Mouse (Mus musculus) limb, embryonic 15.5 days (tissue): Measurements from ENCODE around the gene Tssc4. TPM values are rescaled to one million over a fixed set of nuclear protein-coding genes. Genes with fewer than 3 reads are reported as not detected.
A peak's percentile ranks its signal among the peaks of the same experiment; 100 is the strongest.

Experiments
- ATAC-seq: fragments of 200-750 bp; cut with Nextera tagmentation; 2 replicates; pipeline ENCODE4 v1.8.0; 2017; ENCODE audit warnings: low read depth, moderate TSS enrichment; ENCODE audit not compliant: insufficient number of reproducible peaks, low FRiP score, low TSS enrichment
- H3K27ac ChIP-seq: fragments of 300-500 bp; sonication (generic); 2 replicates; pipeline ENCODE4 v1.5.1; 2015; ENCODE audit warnings: moderate library complexity, mild to moderate bottlenecking, inconsistent platforms
- H3K27me3 ChIP-seq: fragments of 300-500 bp; sonication (generic); 2 replicates; pipeline ENCODE4 v1.6.1; 2015; ENCODE audit warnings: inconsistent platforms
- H3K36me3 ChIP-seq: fragments of 300-500 bp; sonication (generic); 2 replicates; pipeline ENCODE4 v1.6.1; 2015; ENCODE audit warnings: inconsistent platforms
- H3K4me1 ChIP-seq: fragments of 300-500 bp; sonication (generic); 2 replicates; pipeline ENCODE4 v1.6.1; 2015; ENCODE audit warnings: inconsistent platforms
- H3K4me2 ChIP-seq: fragments of 300-500 bp; sonication (generic); 2 replicates; pipeline ENCODE4 v1.6.1; 2015; ENCODE audit warnings: mild to moderate bottlenecking, inconsistent platforms
- H3K4me3 ChIP-seq: fragments of 300-500 bp; sonication (generic); 2 replicates; pipeline ENCODE4 v1.5.1; 2015; ENCODE audit warnings: mild to moderate bottlenecking, inconsistent platforms
- H3K9ac ChIP-seq: fragments of 300-500 bp; sonication (generic); 2 replicates; pipeline ENCODE4 v1.6.1; 2015; ENCODE audit warnings: inconsistent platforms
- H3K9me3 ChIP-seq: fragments of 300-500 bp; sonication (generic); 2 replicates; pipeline ENCODE4 v1.6.1; 2016; ENCODE audit warnings: inconsistent platforms
- WGBS: fragments of 180-500 bp; shearing (Covaris S2); methylation state at CpG from one replicate; pipeline ENCODE4 v1.1.7; 2015; 5-methylcytosine and 5-hydroxymethylcytosine counted together
- polyA plus RNA-seq: library from polyadenylated mRNA; unstranded; fragments of >200 nt; fragmentation: Nextera tagmentation; extraction: Ambion mirVana; gene quantifications from 2 replicates; pipeline ENCODE4 v1.2.1, GENCODE M21; 2015

Tssc4 gene
- polyA plus RNA-seq, 1 experiment from 2014 or later: 97.1 TPM

- H3K36me3 ChIP-seq: peaks cover 42% of the 10 kb centered on the region
- ATAC-seq: no peak
- no peaks in the 10 kb centered on the region for H3K27me3 ChIP-seq
- no peak overlapping the region for H3K4me3 ChIP-seq
- WGBS: 80% methylated on average over 9 of the region's 9 CpGs
- peak overlapping the region; percentile 82 for H3K27ac ChIP-seq
- H3K4me2 ChIP-seq: peak overlapping the region; percentile 20; the same call in 1 of the 2 replicates
- H3K9ac ChIP-seq: no peak overlapping the region
- no peaks in the 10 kb centered on the region for H3K9me3 ChIP-seq
- H3K4me1 ChIP-seq: peaks cover 81% of the 10 kb centered on the region
These were observed 11.3 kb upstream of the Tssc4 start for GRCm38 (mm10) chr7:143057667-143058220.

- 66% methylated on average over 5 of the region's 5 CpGs for WGBS
- no peaks in the 10 kb centered on the region for H3K9me3 ChIP-seq
- H3K4me3 ChIP-seq: no peak overlapping the region
- ATAC-seq: no peak
- H3K4me2 ChIP-seq: peak overlapping the region; percentile 20; the same call in 1 of the 2 replicates
- H3K9ac ChIP-seq: no peak overlapping the region
- no peaks in the 10 kb centered on the region for H3K27me3 ChIP-seq
- H3K36me3 ChIP-seq: peaks cover 47% of the 10 kb centered on the region
- peak overlapping the region; percentile 82 for H3K27ac ChIP-seq
- peaks cover 81% of the 10 kb centered on the region for H3K4me1 ChIP-seq
These were observed 10.8 kb upstream of the Tssc4 start for GRCm38 (mm10) chr7:143058221-143058697.

- no peaks in the 10 kb centered on the region for H3K27me3 ChIP-seq
- peaks cover 57% of the 10 kb centered on the region for H3K36me3 ChIP-seq
- H3K4me1 ChIP-seq: peaks cover 80% of the 10 kb centered on the region
- no peak overlapping the region for H3K9ac ChIP-seq
- 44% methylated on average over 5 of the region's 5 CpGs for WGBS
- peak overlapping the region; percentile 82 for H3K27ac ChIP-seq
- H3K4me2 ChIP-seq: 0 out of 2 replicates have a peak overlapping the region, but pooled peaks have one; percentile 20
- ATAC-seq: no peak
- H3K9me3 ChIP-seq: no peaks in the 10 kb centered on the region
- H3K4me3 ChIP-seq: no peak overlapping the region
These were observed 9.7 kb upstream of the Tssc4 start for GRCm38 (mm10) chr7:143059202-143059870.

- Histone ChIP-seq H3K36me3 (peaks cover 75% of the 10 kb centered on the region), H3K4me2 (no peak overlapping the region), H3K27me3 (no peaks in the 10 kb centered on the region), H3K9ac (no peak overlapping the region), H3K4me3 (no peak overlapping the region), H3K27ac (no peak overlapping the region; the same call in 1 of the 2 replicates), H3K4me1 (peaks cover 50% of the 10 kb centered on the region), H3K9me3 (no peaks in the 10 kb centered on the region)
- 0 out of 2 replicates have a peak, but pooled peaks have one; percentile 17 for ATAC-seq
- 51% methylated on average over 2 of the region's 2 CpGs for WGBS
These were observed 6.3 kb upstream of the Tssc4 start for GRCm38 (mm10) chr7:143062704-143063103.

GRCm38 (mm10) chr7:143064226-143064625 lies 4.8 kb upstream of the Tssc4 start:
- Histone ChIP-seq H3K4me3 (no peak overlapping the region), H3K27ac (peak overlapping the region; percentile 17; the same call in 1 of the 2 replicates), H3K27me3 (no peaks in the 10 kb centered on the region), H3K4me1 (peaks cover 45% of the 10 kb centered on the region), H3K9me3 (no peaks in the 10 kb centered on the region), H3K36me3 (peaks cover 74% of the 10 kb centered on the region), H3K9ac (no peak overlapping the region), H3K4me2 (no peak overlapping the region)
- 87% methylated on average over 6 of the region's 6 CpGs for WGBS
- ATAC-seq: no peak

- 93% methylated on average over 2 of the region's 2 CpGs for WGBS
- H3K9ac ChIP-seq: no peak overlapping the region
- H3K4me1 ChIP-seq: peaks cover 40% of the 10 kb centered on the region
- H3K9me3 ChIP-seq: no peaks in the 10 kb centered on the region
- ATAC-seq: no peak
- H3K4me3 ChIP-seq: no peak overlapping the region
- H3K27ac ChIP-seq: no peak overlapping the region
- H3K36me3 ChIP-seq: peaks cover 74% of the 10 kb centered on the region
- no peaks in the 10 kb centered on the region for H3K27me3 ChIP-seq
- no peak overlapping the region for H3K4me2 ChIP-seq
These were observed 3.4 kb upstream of the Tssc4 start for GRCm38 (mm10) chr7:143065692-143066091.

GRCm38 (mm10) chr7:143067469-143067868 lies 1.6 kb upstream of the Tssc4 start:
- Histone ChIP-seq H3K9me3 (no peaks in the 10 kb centered on the region), H3K27me3 (no peaks in the 10 kb centered on the region), H3K9ac (no peak overlapping the region), H3K4me3 (no peak overlapping the region), H3K27ac (peak overlapping the region; percentile 96), H3K36me3 (peaks cover 75% of the 10 kb centered on the region), H3K4me1 (peaks cover 41% of the 10 kb centered on the region), H3K4me2 (no peak overlapping the region)
- no peak for ATAC-seq
- 56% methylated on average over 2 of the region's 2 CpGs for WGBS

- 81% methylated on average over 3 of the region's 3 CpGs for WGBS
- no peak for ATAC-seq
- Histone ChIP-seq H3K27me3 (no peaks in the 10 kb centered on the region), H3K9ac (no peak overlapping the region), H3K27ac (peak overlapping the region; percentile 96), H3K4me3 (no peak overlapping the region), H3K9me3 (no peaks in the 10 kb centered on the region), H3K4me2 (no peak overlapping the region; the same call in 1 of the 2 replicates), H3K4me1 (peaks cover 38% of the 10 kb centered on the region), H3K36me3 (peaks cover 71% of the 10 kb centered on the region)
These were observed 1.2 kb upstream of the Tssc4 start for GRCm38 (mm10) chr7:143067897-143068296.

- H3K4me2 ChIP-seq: peak overlapping the region; percentile 52
- peak; percentile 0; the same call in 1 of the 2 replicates for ATAC-seq
- no peaks in the 10 kb centered on the region for H3K27me3 ChIP-seq
- H3K36me3 ChIP-seq: peaks cover 67% of the 10 kb centered on the region
- peaks cover 38% of the 10 kb centered on the region for H3K4me1 ChIP-seq
- H3K27ac ChIP-seq: peak overlapping the region; percentile 96
- peak overlapping the region; percentile 71 for H3K4me3 ChIP-seq
- H3K9me3 ChIP-seq: no peaks in the 10 kb centered on the region
- WGBS: 43% methylated on average over 13 of the region's 13 CpGs
- H3K9ac ChIP-seq: peak overlapping the region; percentile 39; the same call in 1 of the 2 replicates
These were observed 650 bp upstream of the Tssc4 start for GRCm38 (mm10) chr7:143068316-143068881.

GRCm38 (mm10) chr7:143069751-143070400 lies 827 bp downstream of the Tssc4 start:
- ATAC-seq: no peak
- Histone ChIP-seq H3K9ac (peak overlapping the region; percentile 85), H3K9me3 (no peaks in the 10 kb centered on the region), H3K4me1 (peaks cover 32% of the 10 kb centered on the region), H3K27ac (peak overlapping the region; percentile 96), H3K36me3 (peaks cover 67% of the 10 kb centered on the region), H3K4me2 (peak overlapping the region; percentile 82), H3K4me3 (peak overlapping the region; percentile 71), H3K27me3 (no peaks in the 10 kb centered on the region)
- WGBS: 9% methylated on average over 30 of the region's 30 CpGs

GRCm38 (mm10) chr7:143070506-143071070 lies 1.5 kb downstream of the Tssc4 start:
- 88% methylated on average over 10 of the region's 10 CpGs for WGBS
- ATAC-seq: no peak
- peak overlapping the region; percentile 96 for H3K27ac ChIP-seq
- H3K4me1 ChIP-seq: peaks cover 32% of the 10 kb centered on the region
- peak overlapping the region; percentile 85 for H3K9ac ChIP-seq
- H3K4me3 ChIP-seq: peak overlapping the region; percentile 71
- peaks cover 67% of the 10 kb centered on the region for H3K36me3 ChIP-seq
- H3K27me3 ChIP-seq: no peaks in the 10 kb centered on the region
- peak overlapping the region; percentile 82 for H3K4me2 ChIP-seq
- no peaks in the 10 kb centered on the region for H3K9me3 ChIP-seq
